Mouse (Mus musculus) midbrain, embryonic 13.5 days (tissue): ENCODE data around the gene Ankrd33. TPM values are rescaled to one million over a fixed set of nuclear protein-coding genes. Genes with fewer than 3 reads are reported as not detected.
A peak's percentile ranks its signal among the peaks of the same experiment; 100 is the strongest.

Experiments
- ATAC-seq: fragments of 200-750 bp; cut with Nextera tagmentation; 2 replicates; pipeline ENCODE4 v1.8.0; 2017; ENCODE audit warnings: mild to moderate bottlenecking, moderate TSS enrichment, moderate library complexity
- H3K27ac ChIP-seq: fragments of 300-500 bp; sonication (generic); 2 replicates; pipeline ENCODE4 v1.5.1; 2015; ENCODE audit warnings: inconsistent platforms, mild to moderate bottlenecking, moderate library complexity
- H3K27me3 ChIP-seq: fragments of 300-500 bp; sonication (generic); 2 replicates; pipeline ENCODE4 v1.6.1; 2015; ENCODE audit warnings: mild to moderate bottlenecking, inconsistent platforms
- H3K36me3 ChIP-seq: fragments of 300-500 bp; sonication (generic); 2 replicates; pipeline ENCODE4 v1.6.1; 2015; ENCODE audit warnings: mild to moderate bottlenecking, inconsistent platforms
- H3K4me1 ChIP-seq: fragments of 300-500 bp; sonication (generic); replicated peaks from 2 replicates; pipeline ENCODE4 v1.6.1; 2015; ENCODE audit warnings: inconsistent platforms
- H3K4me2 ChIP-seq: fragments of 300-500 bp; sonication (generic); replicated peaks from 2 replicates; pipeline ENCODE4 v1.6.1; 2015; ENCODE audit warnings: moderate library complexity, mild to moderate bottlenecking, inconsistent platforms
- H3K4me3 ChIP-seq: fragments of 300-500 bp; sonication (generic); replicated peaks from 2 replicates; pipeline ENCODE4 v1.5.1; 2015; ENCODE audit warnings: mild to moderate bottlenecking, inconsistent platforms
- H3K9ac ChIP-seq: fragments of 300-500 bp; sonication (generic); replicated peaks from 2 replicates; pipeline ENCODE4 v1.6.1; 2015; ENCODE audit warnings: mild to moderate bottlenecking, inconsistent platforms
- H3K9me3 ChIP-seq: fragments of 300-500 bp; sonication (generic); 2 replicates; pipeline ENCODE4 v1.6.1; 2016; ENCODE audit warnings: mild to moderate bottlenecking, inconsistent platforms
- WGBS: fragments of 180-500 bp; shearing (Covaris S2); methylation state at CpG from one replicate; pipeline ENCODE4 v1.1.7; 2015; 5-methylcytosine and 5-hydroxymethylcytosine counted together
- polyA plus RNA-seq: library from polyadenylated mRNA; unstranded; fragments of >200 nt; fragmentation: Nextera tagmentation; extraction: Ambion mirVana; gene quantifications from 2 replicates; pipeline ENCODE4 v1.2.1, GENCODE M21; 2015

The Ankrd33 gene
- polyA plus RNA-seq, 1 experiment from 2014 or later: not detected

DNA sequence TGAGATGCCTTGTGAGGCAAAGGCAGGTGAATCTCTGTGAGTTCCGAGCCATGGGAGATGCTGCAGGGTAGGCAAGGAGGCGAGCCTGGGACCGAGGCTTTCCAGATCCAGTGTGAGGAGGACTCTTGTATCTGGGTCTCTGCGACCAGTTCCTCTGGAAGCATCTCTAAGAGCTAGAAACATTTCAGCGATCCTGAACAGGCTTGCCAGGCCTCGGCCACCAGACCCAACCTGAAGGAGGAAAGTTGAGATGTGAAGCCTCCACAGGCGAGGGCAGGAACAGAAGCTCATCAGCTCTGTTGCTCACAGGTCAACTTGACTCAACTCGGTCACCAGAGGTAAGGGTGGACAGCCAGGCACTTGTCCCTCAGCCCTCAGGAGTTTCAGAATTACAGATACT is 24.0 kb upstream of the Ankrd33 start:
- Histone ChIP-seq H3K27ac (no peak overlapping the region), H3K9me3 (no peaks in the 10 kb centered on the region), H3K36me3 (no peaks in the 10 kb centered on the region), H3K27me3 (no peaks in the 10 kb centered on the region), H3K4me1 (peaks cover 33% of the 10 kb centered on the region), H3K4me2 (no peak overlapping the region), H3K4me3 (no peak overlapping the region), H3K9ac (no peak overlapping the region)
- ATAC-seq: no peak
- 91% methylated on average over 8 of the region's 8 CpGs for WGBS

DNA sequence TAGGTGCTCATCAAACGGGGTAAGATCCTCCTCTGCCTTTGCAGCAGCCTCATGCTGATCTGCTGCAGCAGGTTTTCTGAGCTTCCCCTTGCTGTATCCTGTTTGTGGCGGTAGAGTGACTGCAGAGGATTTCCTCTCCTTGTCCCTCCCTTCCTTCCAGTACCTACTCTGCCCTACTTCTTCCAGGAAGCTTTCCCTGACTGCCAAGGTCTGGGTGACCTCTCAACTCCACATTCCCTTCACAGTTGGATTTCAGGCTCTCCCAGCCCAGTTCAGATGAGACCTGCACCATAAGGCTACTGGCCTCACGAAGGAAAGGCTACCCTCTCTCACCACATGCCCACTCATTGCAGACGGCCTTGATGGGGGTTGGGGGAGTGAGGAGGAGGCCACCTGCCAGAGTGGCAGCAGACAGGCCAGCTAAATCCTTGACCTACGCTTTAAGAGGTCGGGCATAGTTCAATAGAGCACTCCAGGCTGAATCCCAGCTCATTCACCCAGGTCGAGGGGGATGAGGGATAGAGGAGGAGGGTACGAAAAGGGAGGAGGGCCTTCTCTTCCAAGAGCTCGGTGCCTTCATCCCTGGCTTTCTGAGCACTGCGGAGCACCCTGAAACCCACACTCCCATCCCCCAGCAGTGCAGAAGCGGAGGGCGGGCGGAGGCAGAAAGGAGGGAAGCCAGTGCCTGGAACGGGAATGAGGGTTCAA is 23.3 kb upstream of the Ankrd33 start:
- Histone ChIP-seq H3K9ac (0 out of 2 replicates have a peak overlapping the region, but pooled peaks have one; percentile 7), H3K4me3 (no peak overlapping the region), H3K9me3 (no peaks in the 10 kb centered on the region), H3K36me3 (no peaks in the 10 kb centered on the region), H3K27me3 (no peaks in the 10 kb centered on the region), H3K27ac (peak overlapping the region; percentile 82), H3K4me2 (peak overlapping the region; percentile 41), H3K4me1 (peaks cover 35% of the 10 kb centered on the region)
- 15% methylated on average over 14 of the region's 14 CpGs for WGBS
- peak; percentile 56 for ATAC-seq

DNA sequence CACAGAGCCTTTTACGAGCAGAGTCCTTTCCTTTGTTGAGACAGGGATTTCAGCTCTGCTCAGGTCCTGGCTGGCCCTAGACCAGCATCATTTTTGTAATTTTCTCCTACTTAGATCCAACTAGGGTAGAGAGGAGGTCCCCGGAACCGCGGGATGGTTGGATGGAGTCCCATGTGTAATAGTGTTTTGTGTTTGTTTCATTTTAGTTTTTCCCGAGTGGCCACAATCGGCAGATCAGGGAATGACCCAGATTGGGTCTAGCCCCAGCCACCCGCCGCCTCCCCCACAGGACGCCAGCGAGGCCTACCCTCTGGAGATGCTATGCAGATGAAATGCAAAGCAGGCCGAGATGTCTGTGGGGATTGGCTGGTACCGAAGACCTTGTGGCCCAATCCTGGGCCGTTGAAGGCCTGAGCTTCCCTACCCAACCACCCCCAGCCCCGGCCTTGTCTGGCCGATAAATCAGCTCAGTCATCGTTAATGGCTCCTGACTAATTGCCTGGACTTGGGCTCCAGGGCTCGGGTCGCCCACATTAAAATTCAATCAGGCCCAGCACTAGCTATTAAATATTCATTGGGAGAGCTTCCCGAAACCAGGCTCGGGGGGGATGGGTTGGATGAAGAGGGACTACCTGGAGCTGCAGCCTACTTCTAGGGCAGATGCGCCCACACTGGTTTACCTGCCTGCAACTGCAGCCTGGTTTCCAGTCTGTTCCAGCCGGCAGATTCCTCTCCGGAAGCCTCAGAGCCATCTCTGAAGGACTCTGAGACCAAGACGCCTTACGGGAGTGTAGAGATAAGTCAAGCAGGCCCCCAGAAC is 22.5 kb upstream of the Ankrd33 start:
- peak; percentile 92 for ATAC-seq
- H3K4me1 ChIP-seq: peaks cover 43% of the 10 kb centered on the region
- H3K36me3 ChIP-seq: no peaks in the 10 kb centered on the region
- H3K27me3 ChIP-seq: no peaks in the 10 kb centered on the region
- H3K9ac ChIP-seq: 0 out of 2 replicates have a peak overlapping the region, but pooled peaks have one; percentile 20
- H3K9me3 ChIP-seq: no peaks in the 10 kb centered on the region
- WGBS: 6% methylated on average over 25 of the region's 25 CpGs
- H3K4me2 ChIP-seq: peak overlapping the region; percentile 41
- peak overlapping the region; percentile 11; the same call in 1 of the 2 replicates for H3K4me3 ChIP-seq
- peak overlapping the region; percentile 82 for H3K27ac ChIP-seq

- no peak overlapping the region for H3K4me2 ChIP-seq
- peaks cover 46% of the 10 kb centered on the region for H3K4me1 ChIP-seq
- no peaks in the 10 kb centered on the region for H3K9me3 ChIP-seq
- no peak for ATAC-seq
- H3K27ac ChIP-seq: no peak overlapping the region
- WGBS: 36% methylated on average over 6 of the region's 6 CpGs
- no peaks in the 10 kb centered on the region for H3K36me3 ChIP-seq
- H3K4me3 ChIP-seq: no peak overlapping the region
- H3K9ac ChIP-seq: no peak overlapping the region
- no peaks in the 10 kb centered on the region for H3K27me3 ChIP-seq
These were observed 21.6 kb upstream of the Ankrd33 start for GRCm38 (mm10) chr15:101093988-101094387.

GRCm38 (mm10) chr15:101094979-101095378 is 20.6 kb upstream of the Ankrd33 start:
- Histone ChIP-seq H3K9me3 (no peaks in the 10 kb centered on the region), H3K4me1 (peaks cover 46% of the 10 kb centered on the region), H3K9ac (no peak overlapping the region), H3K27ac (no peak overlapping the region), H3K36me3 (no peaks in the 10 kb centered on the region), H3K4me3 (no peak overlapping the region), H3K27me3 (0 out of 2 replicates have a peak, but pooled peaks cover 3% of the 10 kb centered on the region), H3K4me2 (no peak overlapping the region)
- ATAC-seq: no peak
- WGBS: 58% methylated on average over 9 of the region's 9 CpGs

GRCm38 (mm10) chr15:101095392-101095791 is 20.2 kb upstream of the Ankrd33 start:
- Histone ChIP-seq H3K9me3 (no peaks in the 10 kb centered on the region), H3K27ac (no peak overlapping the region), H3K4me2 (no peak overlapping the region), H3K4me1 (peaks cover 46% of the 10 kb centered on the region), H3K27me3 (0 out of 2 replicates have a peak, but pooled peaks cover 3% of the 10 kb centered on the region), H3K4me3 (no peak overlapping the region), H3K36me3 (no peaks in the 10 kb centered on the region), H3K9ac (no peak overlapping the region)
- ATAC-seq: no peak
- 50% methylated on average over 3 of the region's 3 CpGs for WGBS

GRCm38 (mm10) chr15:101097985-101098651 is 17.4 kb upstream of the Ankrd33 start:
- Histone ChIP-seq H3K4me2 (peak overlapping the region; percentile 38), H3K4me1 (peaks cover 33% of the 10 kb centered on the region), H3K4me3 (peak overlapping the region; percentile 4; the same call in 1 of the 2 replicates), H3K9me3 (no peaks in the 10 kb centered on the region), H3K36me3 (no peaks in the 10 kb centered on the region), H3K27ac (peak overlapping the region; percentile 72), H3K9ac (0 out of 2 replicates have a peak overlapping the region, but pooled peaks have one; percentile 41), H3K27me3 (0 out of 2 replicates have a peak, but pooled peaks cover 3% of the 10 kb centered on the region)
- 2% methylated on average over 28 of the region's 28 CpGs for WGBS
- peak; percentile 39 for ATAC-seq

- peaks cover 24% of the 10 kb centered on the region for H3K4me1 ChIP-seq
- 91% methylated on average over 3 of the region's 3 CpGs for WGBS
- no peak for ATAC-seq
- 0 out of 2 replicates have a peak, but pooled peaks cover 3% of the 10 kb centered on the region for H3K27me3 ChIP-seq
- no peak overlapping the region for H3K4me2 ChIP-seq
- H3K36me3 ChIP-seq: no peaks in the 10 kb centered on the region
- H3K4me3 ChIP-seq: no peak overlapping the region
- no peaks in the 10 kb centered on the region for H3K9me3 ChIP-seq
- no peak overlapping the region for H3K9ac ChIP-seq
- no peak overlapping the region for H3K27ac ChIP-seq
These were observed 14.6 kb upstream of the Ankrd33 start for GRCm38 (mm10) chr15:101100996-101101395.

DNA sequence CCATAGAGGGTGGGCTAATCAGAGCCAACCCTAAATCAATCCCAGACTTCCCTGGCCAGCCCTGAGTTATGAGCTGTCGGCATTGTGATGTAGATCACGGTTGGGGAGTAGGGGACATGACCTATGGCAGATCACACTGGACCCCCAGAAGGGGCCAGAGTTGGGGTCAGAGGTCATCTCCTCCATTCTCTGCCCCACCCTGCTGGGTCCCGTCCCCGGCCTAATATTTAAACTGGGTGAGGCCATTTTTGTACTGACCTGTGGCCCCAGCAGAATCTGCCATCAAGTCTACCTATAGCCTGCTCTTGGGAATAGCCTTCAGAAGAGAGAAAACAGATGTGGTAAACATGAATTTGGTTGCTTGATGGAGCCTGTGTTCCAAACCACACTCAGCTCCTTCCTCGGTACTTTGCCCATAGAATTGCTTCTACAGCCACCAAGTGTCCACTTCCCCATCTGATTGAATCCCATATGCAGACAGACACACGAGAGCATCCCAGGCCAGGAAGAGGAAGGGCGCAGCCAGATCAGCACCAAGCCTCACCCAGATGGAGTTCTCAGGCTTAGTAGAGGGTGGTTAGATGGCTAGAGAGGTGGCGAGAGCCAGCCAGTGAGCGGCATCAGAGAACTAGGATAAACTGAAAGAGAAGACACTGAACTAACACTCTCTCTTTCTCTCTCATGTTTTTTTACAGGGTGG is 11.8 kb upstream of the Ankrd33 start:
- ATAC-seq: no peak
- Histone ChIP-seq H3K4me2 (no peak overlapping the region), H3K4me3 (no peak overlapping the region), H3K27ac (no peak overlapping the region), H3K36me3 (no peaks in the 10 kb centered on the region), H3K4me1 (peaks cover 7% of the 10 kb centered on the region), H3K27me3 (0 out of 2 replicates have a peak, but pooled peaks cover 3% of the 10 kb centered on the region), H3K9ac (no peak overlapping the region), H3K9me3 (no peaks in the 10 kb centered on the region)
- WGBS: 82% methylated on average over 9 of the region's 9 CpGs

DNA sequence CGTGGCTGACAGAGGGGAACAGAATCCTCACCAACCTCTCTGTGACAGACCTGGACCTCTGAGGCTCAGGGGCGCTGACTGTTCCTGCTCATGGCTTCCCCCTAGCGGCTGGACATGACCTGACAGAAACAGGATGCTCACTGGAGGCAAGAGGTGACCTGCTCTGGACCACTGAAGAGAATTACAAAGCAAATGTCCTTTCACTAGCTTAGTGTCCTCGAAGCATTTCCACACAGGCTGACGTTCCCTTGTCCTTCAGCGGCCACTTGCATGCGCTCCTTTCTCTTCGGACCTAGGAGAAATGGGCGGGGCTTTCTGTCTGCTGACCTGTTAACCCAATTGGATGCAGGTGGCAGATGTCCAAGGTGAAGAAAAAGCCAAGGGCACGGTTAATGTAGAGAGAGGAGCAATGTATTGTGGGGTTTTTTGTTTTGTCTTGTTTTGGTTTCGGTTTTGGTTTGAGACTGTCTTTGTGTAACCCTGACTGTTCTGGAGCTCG is 10.0 kb upstream of the Ankrd33 start:
- 0 out of 2 replicates have a peak, but pooled peaks cover 7% of the 10 kb centered on the region for H3K4me1 ChIP-seq
- no peak overlapping the region for H3K4me3 ChIP-seq
- H3K27me3 ChIP-seq: 0 out of 2 replicates have a peak, but pooled peaks cover 3% of the 10 kb centered on the region
- H3K4me2 ChIP-seq: no peak overlapping the region
- H3K27ac ChIP-seq: no peak overlapping the region
- peak; percentile 45; the same call in 1 of the 2 replicates for ATAC-seq
- WGBS: 16% methylated on average over 12 of the region's 12 CpGs
- no peaks in the 10 kb centered on the region for H3K9me3 ChIP-seq
- H3K36me3 ChIP-seq: no peaks in the 10 kb centered on the region
- H3K9ac ChIP-seq: no peak overlapping the region

- no peaks in the 10 kb centered on the region for H3K36me3 ChIP-seq
- no peak overlapping the region for H3K4me2 ChIP-seq
- no peak overlapping the region for H3K27ac ChIP-seq
- 87% methylated on average over 10 of the region's 10 CpGs for WGBS
- ATAC-seq: no peak
- peaks cover 3% of the 10 kb centered on the region; the same call in 1 of the 2 replicates for H3K27me3 ChIP-seq
- 0 out of 2 replicates have a peak, but pooled peaks cover 7% of the 10 kb centered on the region for H3K4me1 ChIP-seq
- no peaks in the 10 kb centered on the region for H3K9me3 ChIP-seq
- H3K9ac ChIP-seq: no peak overlapping the region
- H3K4me3 ChIP-seq: no peak overlapping the region
These were observed 9.5 kb upstream of the Ankrd33 start for GRCm38 (mm10) chr15:101106011-101106410.
